Mouse (Mus musculus) Muller cell, postnatal 12 days (primary cell): ENCODE measurements around the gene Ankrd55.
"Not testable (repeated sequence)": the region's sequence is repeated elsewhere in the genome, so short reads cannot be mapped to it uniquely, and the experiment has no call there.

ENCODE experiments used
- DNase-seq: peaks from one replicate; pipeline ENCODE4 v3.0.0-alpha.2; 2015; ENCODE audit errors: inconsistent ontology term

The Ankrd55 gene

GRCm38 (mm10) chr13:112412251-112412650 is 124.0 kb downstream of the Ankrd55 start:
- no peak for DNase-seq

GRCm38 (mm10) chr13:112412824-112413223 is 124.6 kb downstream of the Ankrd55 start:
- no peak for DNase-seq

DNA sequence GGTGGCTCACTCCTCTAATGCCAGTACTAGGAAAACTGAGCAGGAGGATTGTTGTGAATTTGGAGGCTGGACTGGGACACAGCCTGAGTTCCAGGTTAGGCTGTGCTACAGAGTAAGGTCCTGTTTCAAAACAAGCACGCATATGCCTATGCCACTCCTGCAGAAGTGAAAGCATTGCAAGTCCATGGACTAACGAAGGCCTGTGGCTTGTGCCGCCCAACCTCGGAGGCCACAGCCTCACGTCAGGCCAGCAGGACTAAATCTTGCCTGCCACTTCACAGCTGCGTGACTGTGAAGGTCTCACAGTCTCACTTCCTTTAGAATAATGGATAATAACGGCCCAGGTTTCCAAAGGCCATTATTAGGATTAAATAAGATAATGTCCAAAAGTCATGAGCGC is 125.4 kb downstream of the Ankrd55 start:
- no peak for DNase-seq

DNA sequence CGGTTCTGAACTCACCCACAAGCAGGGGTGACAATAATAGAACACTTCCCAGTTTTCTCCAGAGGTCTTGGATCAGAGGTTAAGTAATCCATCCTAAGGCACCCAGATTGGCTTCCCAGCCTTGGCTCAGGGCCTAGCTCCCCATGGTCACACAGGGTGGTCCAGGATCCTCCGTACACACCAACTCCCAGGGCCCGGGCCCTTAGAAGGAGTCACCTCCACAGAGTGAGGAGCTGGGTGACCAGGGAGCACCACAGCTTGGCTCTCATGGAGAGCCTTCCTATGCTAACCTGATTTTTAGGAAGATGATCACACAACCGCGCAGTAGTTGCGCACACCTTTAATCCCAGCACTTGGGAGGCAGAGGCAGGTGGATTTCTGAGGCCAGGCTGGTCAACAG is 127.6 kb downstream of the Ankrd55 start:
- no peak for DNase-seq

- DNase-seq = peak; percentile 40
Measured at GRCm38 (mm10) chr13:112416410-112417162, 128.3 kb downstream of the Ankrd55 start.

DNA sequence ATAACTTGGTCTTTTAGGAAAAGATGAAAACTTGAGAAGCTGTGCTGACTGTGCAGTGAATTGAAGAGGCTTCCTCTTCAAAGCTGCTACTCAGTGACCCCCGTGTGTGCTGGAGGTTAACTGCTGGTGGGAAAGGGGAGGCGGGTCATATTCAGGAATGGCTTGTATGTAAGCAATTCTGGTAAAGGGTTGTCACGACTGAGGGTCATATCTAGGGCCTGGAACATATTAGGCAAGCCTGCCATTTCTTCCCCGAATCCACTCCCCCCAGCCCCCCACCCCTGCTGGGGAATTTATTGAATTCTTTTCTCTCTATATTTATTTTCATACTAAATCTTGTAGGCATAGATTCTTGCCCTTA is 128.9 kb downstream of the Ankrd55 start:
- DNase-seq = no peak

GRCm38 (mm10) chr13:112417861-112418423 is 129.7 kb downstream of the Ankrd55 start:
- no peak for DNase-seq

GRCm38 (mm10) chr13:112418595-112418994 is 130.3 kb downstream of the Ankrd55 start:
- no peak for DNase-seq

DNA sequence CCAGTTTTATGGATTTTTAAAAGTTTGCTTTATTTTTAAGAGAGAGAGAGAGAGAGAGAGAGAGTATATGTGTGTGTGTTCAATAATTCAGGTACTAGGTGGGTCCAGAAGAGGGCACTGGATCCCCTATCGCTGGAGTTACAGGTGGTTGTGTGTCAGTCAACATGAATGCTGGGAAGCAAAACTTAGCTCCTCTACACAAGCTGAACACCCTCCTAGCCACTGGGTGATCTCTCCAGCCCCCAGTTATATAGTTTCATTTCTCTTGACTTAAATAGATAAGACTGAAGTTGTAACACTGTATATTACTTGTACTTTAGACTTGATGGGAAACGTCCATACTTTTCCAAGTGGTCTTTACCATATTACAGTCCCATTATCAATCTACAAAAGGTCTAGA is 136.0 kb downstream of the Ankrd55 start:
- DNase-seq = no peak

DNA sequence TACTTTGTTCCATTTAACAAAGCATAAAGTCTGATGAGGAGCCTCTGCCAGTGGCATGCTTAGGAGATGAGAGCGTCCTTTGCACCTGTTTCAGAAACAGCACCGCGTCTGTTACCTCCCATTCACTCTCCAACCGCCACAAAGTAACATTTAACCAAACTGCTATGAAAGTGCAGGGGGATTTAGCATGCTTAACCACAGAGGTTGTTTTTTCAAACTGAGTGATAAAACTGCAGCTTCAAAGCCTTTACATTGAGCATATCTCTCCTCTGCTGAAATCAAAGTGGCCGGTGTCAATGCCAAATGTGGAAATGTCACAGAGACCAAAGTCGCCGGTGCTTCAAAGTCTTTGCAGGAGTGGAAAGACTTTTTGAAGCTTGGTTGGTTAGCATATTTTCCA is 136.4 kb downstream of the Ankrd55 start:
- no peak for DNase-seq

- DNase-seq = peak; percentile 32
Measured at GRCm38 (mm10) chr13:112425181-112425654, 137.0 kb downstream of the Ankrd55 start.

GRCm38 (mm10) chr13:112426265-112427135 is 138.2 kb downstream of the Ankrd55 start:
- no peak for DNase-seq

DNA sequence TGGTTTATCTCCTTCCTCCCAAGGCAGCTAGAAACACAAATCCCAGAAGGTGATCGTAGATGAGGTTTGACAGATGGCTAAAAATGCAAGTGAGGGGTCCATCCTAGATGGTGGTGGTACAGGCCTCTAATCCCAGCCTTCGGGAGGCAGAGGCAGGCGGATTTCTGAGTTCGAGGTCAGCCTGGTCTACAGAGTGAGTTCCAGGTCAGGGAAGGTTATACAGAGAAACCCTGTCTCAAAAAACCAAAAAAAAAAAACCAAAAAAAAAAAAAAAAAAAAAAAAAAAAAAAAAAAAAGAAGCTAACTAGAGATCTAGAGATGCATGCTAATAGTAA is 138.9 kb downstream of the Ankrd55 start:
- DNase-seq = not testable (repeated sequence)

GRCm38 (mm10) chr13:112427521-112427920 is 139.3 kb downstream of the Ankrd55 start:
- DNase-seq = no peak

- no peak for DNase-seq
Measured at GRCm38 (mm10) chr13:112433271-112433670, 145.0 kb downstream of the Ankrd55 start.
